Mouse (Mus musculus): ENCODE results near the gene Scaf8.

DNA sequence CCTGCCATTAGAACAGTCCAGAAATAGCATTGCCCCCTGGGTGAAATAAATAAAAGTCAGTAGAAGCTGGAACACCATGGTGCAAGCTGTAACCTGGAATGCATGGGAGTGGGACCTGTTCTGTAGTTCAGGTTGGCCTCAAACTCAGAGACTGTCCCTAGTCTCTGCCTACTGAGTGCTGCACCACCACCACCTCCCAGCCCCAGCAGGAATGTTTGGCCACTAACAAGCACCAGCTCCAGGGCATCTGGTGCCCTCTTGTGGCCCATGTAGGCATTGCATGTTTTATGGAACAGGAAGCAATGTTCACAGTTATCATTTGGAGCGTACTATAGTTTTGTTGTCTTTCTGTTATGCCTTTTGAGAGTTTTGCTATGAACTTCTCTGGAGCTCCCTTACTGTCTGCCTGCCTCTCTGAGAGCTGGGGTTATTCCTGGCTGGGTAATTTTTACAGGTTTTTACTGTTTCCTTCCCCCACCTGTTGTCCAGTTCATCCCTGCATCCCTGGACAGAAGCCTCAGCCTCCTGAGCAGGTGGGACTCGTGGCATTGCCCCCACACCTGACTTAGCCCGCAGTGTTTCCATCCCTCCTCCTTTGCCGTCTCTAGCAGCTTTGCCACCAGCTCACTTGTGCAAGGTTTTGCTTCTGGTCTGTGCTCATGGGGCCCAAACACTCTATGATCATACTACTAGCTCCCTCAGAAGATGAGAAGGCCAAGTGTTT, 109.8 kb downstream of the Scaf8 start:
- TF ChIP-seq CTCF (IDR thresholded peaks at IDR 0.05) (no peak; the same call in 1 of the 2 replicates), EP300 (IDR thresholded peaks at IDR 0.05; ENCODE audit: insufficient read depth, low read depth, low read length) (peak; percentile 94), POLR2A (IDR thresholded peaks at IDR 0.05; ENCODE audit: insufficient read depth, low read depth, low read length) (no peak)

All from heart, adult 2 months (tissue).